34 mouse cellular contexts compared by ENCODE assay signal in the genomic region with DNA sequence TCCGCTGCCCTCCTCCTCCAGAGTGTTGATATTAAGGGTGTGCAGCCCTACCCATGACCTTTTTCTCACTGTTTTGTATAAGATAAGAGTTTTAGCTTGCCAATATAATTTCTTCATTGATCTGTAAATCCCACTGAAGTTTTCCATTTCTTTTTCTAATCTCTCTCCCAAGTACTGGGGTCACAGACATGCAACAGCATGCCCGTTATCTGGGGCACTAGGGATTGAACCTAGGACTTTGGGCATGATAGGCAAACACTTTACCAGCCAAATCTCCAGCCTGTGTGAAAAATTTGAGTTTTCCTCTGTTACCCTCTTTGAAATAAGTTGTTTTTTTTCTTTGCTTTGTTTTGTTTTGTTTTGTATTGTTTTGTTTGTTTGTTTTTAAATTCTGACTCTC.
"Had no signal": no experiment of that assay in that cellular context is flagged by ENCODE, and none has a peak within 500 bp of the region (broad histone marks: within the 10 kb centered on the region; RNA-seq: fewer than 3 reads in every experiment).

No protein-coding gene starts in this region.

- H3K4me1 ChIP-seq: heart, embryonic 10.5 days; heart, embryonic 12.5 days; heart, embryonic 13.5 days; heart, embryonic 15.5 days; hindbrain, embryonic 10.5 days; hindbrain, embryonic 12.5 days; hindbrain, embryonic 13.5 days; hindbrain, embryonic 15.5 days; intestine, embryonic 15.5 days; kidney, embryonic 15.5 days had no signal

- ATAC-seq: hindbrain, embryonic 16.5 days; hindbrain, postnatal 0 days; inflammation-experienced regulatory T-cells, adult 6 months; intestine, embryonic 15.5 days; intestine, embryonic 16.5 days; intestine, postnatal 0 days had no signal

- H3K4me3 ChIP-seq: heart, embryonic 10.5 days; heart, embryonic 12.5 days; heart, embryonic 13.5 days; heart, embryonic 15.5 days; hindbrain, embryonic 10.5 days; hindbrain, embryonic 12.5 days; hindbrain, embryonic 13.5 days; hindbrain, embryonic 15.5 days; intestine, embryonic 15.5 days; kidney, embryonic 15.5 days; layer of hippocampus, adult 2 months had no signal

- H3K9me3 ChIP-seq: heart, embryonic 10.5 days; heart, embryonic 12.5 days; heart, embryonic 15.5 days; hindbrain, embryonic 10.5 days; hindbrain, embryonic 12.5 days; hindbrain, embryonic 13.5 days; hindbrain, embryonic 15.5 days; intestine, embryonic 15.5 days; kidney, embryonic 15.5 days had no signal

- H3K36me3 ChIP-seq: heart, embryonic 10.5 days; heart, embryonic 12.5 days; heart, embryonic 13.5 days; heart, embryonic 15.5 days; hindbrain, embryonic 10.5 days; hindbrain, embryonic 12.5 days; hindbrain, embryonic 13.5 days; hindbrain, embryonic 15.5 days; intestine, embryonic 15.5 days; kidney, embryonic 15.5 days had no signal

- H3K4me2 ChIP-seq: heart, embryonic 11.5 days; heart, embryonic 12.5 days; heart, embryonic 13.5 days; heart, embryonic 15.5 days; hindbrain, embryonic 12.5 days; hindbrain, embryonic 13.5 days; hindbrain, embryonic 14.5 days; hindbrain, embryonic 15.5 days; intestine, embryonic 15.5 days; kidney, embryonic 15.5 days had no signal

- DNase-seq: heart, postnatal 14 days; heart, postnatal 36 days; heart, postnatal 4 days; kidney, adult 11 months; kidney, adult 18-20 months; kidney, adult 2 months; kidney, adult 8-10 months; kidney, adult 9 months; kidney, postnatal 10 days; kidney, postnatal 14 days; kidney, postnatal 25 days; kidney, postnatal 36 days; kidney, postnatal 4 days; layer of hippocampus, adult 9-11 months; layer of hippocampus, postnatal 36 days had no signal

- H3K9ac ChIP-seq: heart, embryonic 12.5 days; heart, embryonic 13.5 days; heart, embryonic 15.5 days; hindbrain, embryonic 12.5 days; hindbrain, embryonic 13.5 days; hindbrain, embryonic 14.5 days; hindbrain, embryonic 15.5 days; intestine, embryonic 15.5 days; kidney, embryonic 15.5 days had no signal

- H3K27me3 ChIP-seq: heart, embryonic 12.5 days; heart, embryonic 13.5 days; heart, embryonic 15.5 days; hindbrain, embryonic 12.5 days; hindbrain, embryonic 13.5 days; hindbrain, embryonic 15.5 days; intestine, embryonic 15.5 days; kidney, embryonic 15.5 days had no signal

- H3K27ac ChIP-seq: heart, embryonic 10.5 days; heart, embryonic 13.5 days; heart, embryonic 15.5 days; hindbrain, embryonic 10.5 days; hindbrain, embryonic 12.5 days; hindbrain, embryonic 13.5 days; hindbrain, embryonic 14.5 days; hindbrain, embryonic 15.5 days; hindbrain, postnatal 0 days; intestine, embryonic 15.5 days; kidney, embryonic 15.5 days; kidney, postnatal 0 days; layer of hippocampus, adult 2 months had no signal
